Mouse (Mus musculus) limb, embryonic 11.5 days (tissue): ENCODE measurements at regions not wholly inside any gene's neighbourhood (a gene's known extent, or its start where the extent isn't known, plus 50 kb on each side); places are given as distances from the start of the nearest gene placed in this dataset.
A peak's percentile ranks its signal among the peaks of the same experiment; 100 is the strongest.

Experiments
- ATAC-seq: fragments of 200-750 bp; cut with Nextera tagmentation; 2 replicates; pipeline ENCODE4 v1.8.0; 2017; ENCODE audit warnings: low read depth; ENCODE audit not compliant: insufficient number of reproducible peaks, low FRiP score, low TSS enrichment
- DNase-seq: peaks from one replicate; pipeline ENCODE4 v3.0.0-alpha.2; 2015; ENCODE audit warnings: low spot score
- H3K27ac ChIP-seq: fragments of 300-500 bp; sonication (generic); replicated peaks from 2 replicates; pipeline ENCODE4 v1.5.1; 2014; ENCODE audit warnings: low read depth, mild to moderate bottlenecking, low read length
- H3K27me3 ChIP-seq: fragments of 300-500 bp; sonication (generic); 2 replicates; pipeline ENCODE4 v1.6.1; 2014; ENCODE audit warnings: mild to moderate bottlenecking, low read length, mixed read lengths; ENCODE audit not compliant: control insufficient read depth, insufficient read depth
- H3K36me3 ChIP-seq: fragments of 300-500 bp; sonication (generic); 2 replicates; pipeline ENCODE4 v1.6.1; 2014; ENCODE audit warnings: mild to moderate bottlenecking, low read length, moderate library complexity, mixed read lengths; ENCODE audit not compliant: control insufficient read depth, insufficient read depth
- H3K4me1 ChIP-seq: fragments of 300-500 bp; sonication (generic); 2 replicates; pipeline ENCODE4 v1.6.1; 2014; ENCODE audit warnings: low read length, mixed read lengths; ENCODE audit not compliant: control insufficient read depth, insufficient read depth
- H3K4me2 ChIP-seq: fragments of 300-500 bp; sonication (generic); 2 replicates; pipeline ENCODE4 v1.6.1; 2014; ENCODE audit warnings: low read depth, mild to moderate bottlenecking, moderate library complexity; ENCODE audit not compliant: severe bottlenecking
- H3K4me3 ChIP-seq: fragments of 300-500 bp; sonication (generic); 2 replicates; pipeline ENCODE4 v1.5.1; 2014; ENCODE audit warnings: low read depth, low read length
- H3K9ac ChIP-seq: fragments of 300-500 bp; sonication (generic); 2 replicates; pipeline ENCODE4 v1.6.1; 2014; ENCODE audit warnings: mild to moderate bottlenecking, low read length
- H3K9me3 ChIP-seq: fragments of 300-500 bp; sonication (generic); 2 replicates; pipeline ENCODE4 v1.6.1; 2016; ENCODE audit warnings: low read length; ENCODE audit not compliant: control insufficient read depth
- WGBS: fragments of 180-500 bp; shearing (Covaris S2); extraction: QIAGEN DNeasy Blood & Tissue Kit; methylation state at CpG from one replicate; pipeline ENCODE4 v1.1.7; 2014; 5-methylcytosine and 5-hydroxymethylcytosine counted together

GRCm38 (mm10) chr11:7504651-7505321 is 291.1 kb upstream of the Igfbp3 start:
- DNase-seq, result no peak

GRCm38 (mm10) chr11:7502679-7503078 is 289.0 kb upstream of the Igfbp3 start:
- H3K27me3 ChIP-seq, result no peaks in the 10 kb centered on the region
- H3K4me2 ChIP-seq, result no peak overlapping the region
- H3K4me3 ChIP-seq, result no peak overlapping the region
- no peaks in the 10 kb centered on the region for H3K36me3 ChIP-seq
- 64% methylated on average over 2 of the region's 2 CpGs for WGBS
- H3K9me3 ChIP-seq, result no peaks in the 10 kb centered on the region
- DNase-seq (no peak), ATAC-seq (no peak)
- no peaks in the 10 kb centered on the region for H3K4me1 ChIP-seq
- H3K27ac ChIP-seq, result no peak overlapping the region
- H3K9ac ChIP-seq, result no peak overlapping the region

More at GRCm38 (mm10) chr11:7504651-7505321, 291.1 kb upstream of the Igfbp3 start:
- no peaks in the 10 kb centered on the region for H3K27me3 ChIP-seq
- H3K9me3 ChIP-seq, result no peaks in the 10 kb centered on the region
- H3K9ac ChIP-seq, result no peak overlapping the region
- 0 out of 2 replicates have a peak, but pooled peaks have one; percentile 37 for ATAC-seq
- 87% methylated on average over 10 of the region's 10 CpGs for WGBS
- no peaks in the 10 kb centered on the region for H3K36me3 ChIP-seq
- H3K4me1 ChIP-seq, result no peaks in the 10 kb centered on the region
- no peak overlapping the region for H3K4me3 ChIP-seq
- H3K4me2 ChIP-seq, result no peak overlapping the region
- H3K27ac ChIP-seq, result no peak overlapping the region

- ATAC-seq, result no peak
- Histone ChIP-seq H3K4me1 (no peaks in the 10 kb centered on the region), H3K36me3 (no peaks in the 10 kb centered on the region), H3K4me3 (no peak overlapping the region), H3K27ac (no peak overlapping the region), H3K9ac (no peak overlapping the region), H3K9me3 (no peaks in the 10 kb centered on the region), H3K4me2 (no peak overlapping the region), H3K27me3 (no peaks in the 10 kb centered on the region)
- WGBS, result 65% methylated on average over 2 of the region's 2 CpGs
- DNase-seq, result no peak
Measured at GRCm38 (mm10) chr11:7502045-7502444, 288.3 kb upstream of the Igfbp3 start.

GRCm38 (mm10) chr11:7497803-7498202 is 284.1 kb upstream of the Igfbp3 start:
- H3K9ac ChIP-seq, result no peak overlapping the region
- no peaks in the 10 kb centered on the region for H3K9me3 ChIP-seq
- 85% methylated on average over 6 of the region's 6 CpGs for WGBS
- H3K27ac ChIP-seq, result no peak overlapping the region
- H3K36me3 ChIP-seq, result no peaks in the 10 kb centered on the region
- ATAC-seq (no peak), DNase-seq (no peak)
- H3K4me1 ChIP-seq, result no peaks in the 10 kb centered on the region
- H3K27me3 ChIP-seq, result no peaks in the 10 kb centered on the region
- no peak overlapping the region for H3K4me3 ChIP-seq
- no peak overlapping the region for H3K4me2 ChIP-seq

- no peak overlapping the region for H3K9ac ChIP-seq
- WGBS, result 84% methylated on average over 7 of the region's 7 CpGs
- no peaks in the 10 kb centered on the region for H3K4me1 ChIP-seq
- ATAC-seq (no peak), DNase-seq (no peak)
- no peak overlapping the region for H3K4me2 ChIP-seq
- H3K27ac ChIP-seq, result no peak overlapping the region
- H3K9me3 ChIP-seq, result no peaks in the 10 kb centered on the region
- H3K27me3 ChIP-seq, result no peaks in the 10 kb centered on the region
- no peak overlapping the region for H3K4me3 ChIP-seq
- H3K36me3 ChIP-seq, result no peaks in the 10 kb centered on the region
Measured at GRCm38 (mm10) chr11:7473832-7474545, 260.3 kb upstream of the Igfbp3 start.

- ATAC-seq (no peak), DNase-seq (no peak)
- Histone ChIP-seq H3K4me1 (no peaks in the 10 kb centered on the region), H3K4me3 (no peak overlapping the region), H3K27ac (no peak overlapping the region), H3K36me3 (no peaks in the 10 kb centered on the region), H3K4me2 (no peak overlapping the region), H3K27me3 (no peaks in the 10 kb centered on the region), H3K9ac (no peak overlapping the region), H3K9me3 (no peaks in the 10 kb centered on the region)
- WGBS, result 92% methylated on average over 1 of the region's 1 CpGs
Measured at GRCm38 (mm10) chr11:7465522-7465921, 251.8 kb upstream of the Igfbp3 start.

- no peaks in the 10 kb centered on the region for H3K9me3 ChIP-seq
- H3K27ac ChIP-seq, result no peak overlapping the region
- ATAC-seq, result no peak
- H3K4me1 ChIP-seq, result no peaks in the 10 kb centered on the region
- no peak overlapping the region for H3K4me3 ChIP-seq
- H3K4me2 ChIP-seq, result no peak overlapping the region
- no peak overlapping the region for H3K9ac ChIP-seq
- H3K36me3 ChIP-seq, result no peaks in the 10 kb centered on the region
- DNase-seq, result no peak
- 48% methylated on average over 6 of the region's 6 CpGs for WGBS
- no peaks in the 10 kb centered on the region for H3K27me3 ChIP-seq
Measured at GRCm38 (mm10) chr11:7461956-7462771, 248.4 kb upstream of the Igfbp3 start.

GRCm38 (mm10) chr11:7451756-7452155 is 238.0 kb upstream of the Igfbp3 start:
- H3K9me3 ChIP-seq, result no peaks in the 10 kb centered on the region
- H3K9ac ChIP-seq, result no peak overlapping the region
- H3K27me3 ChIP-seq, result no peaks in the 10 kb centered on the region
- 84% methylated on average over 4 of the region's 4 CpGs for WGBS
- H3K4me2 ChIP-seq, result no peak overlapping the region
- H3K4me3 ChIP-seq, result no peak overlapping the region
- no peak overlapping the region for H3K27ac ChIP-seq
- no peak for ATAC-seq
- DNase-seq, result no peak
- no peaks in the 10 kb centered on the region for H3K4me1 ChIP-seq
- no peaks in the 10 kb centered on the region for H3K36me3 ChIP-seq
